Mouse (Mus musculus): ENCODE results near the gene Camk1g. TPM values are rescaled to one million over a fixed set of nuclear protein-coding genes. Genes with fewer than 3 reads are reported as not detected.

Gene Camk1g
- total and polyA plus RNA-seq, 3 experiments, result not detected

- DNase-seq (ENCODE audit: low spot score) (no peak), ATAC-seq (ENCODE audit: extremely low read depth, insufficient number of reproducible peaks, low FRiP score, poor library complexity, severe bottlenecking) (no peak)
- TF ChIP-seq TAL1 (conservative IDR thresholded peaks at IDR 0.05; ENCODE audit: low read depth, low read length), result no peak
- Histone ChIP-seq H3K4me3 (ENCODE audit: low read depth, low read length) (no peak overlapping the region), H3K36me3 (replicated peaks) (no peaks in the 10 kb centered on the region), H3K27me3 (ENCODE audit: insufficient read depth, low read length) (0 out of 2 replicates have a peak, but pooled peaks cover 2% of the 10 kb centered on the region), H3K4me1 (ENCODE audit: insufficient read depth, low read depth, low read length) (no peaks in the 10 kb centered on the region), H3K9me3 (replicated peaks) (no peaks in the 10 kb centered on the region)
Measured at GRCm38 (mm10) chr1:193390004-193390403, 19.9 kb upstream of the Camk1g start.

- no peak overlapping the region for H3K4me3 ChIP-seq (ENCODE audit: low read depth, low read length)
- TF ChIP-seq GATA2 (IDR thresholded peaks at IDR 0.05; ENCODE audit: borderline replicate concordance, low read depth, low read length) (no peak), TAL1 (conservative IDR thresholded peaks at IDR 0.05; ENCODE audit: low read depth, low read length) (no peak), CTCF (IDR thresholded peaks at IDR 0.05; ENCODE audit: low read depth, low read length) (no peak), GATA1 (IDR thresholded peaks at IDR 0.05; ENCODE audit: borderline replicate concordance, low read length) (no peak), POLR2AphosphoS5 (IDR thresholded peaks at IDR 0.05; ENCODE audit: insufficient replicate concordance, low read depth, low read length) (no peak)
- H3K27me3 ChIP-seq (ENCODE audit: insufficient read depth, low read length), result 0 out of 2 replicates have a peak, but pooled peaks cover 2% of the 10 kb centered on the region
- no peaks in the 10 kb centered on the region for H3K36me3 ChIP-seq (replicated peaks)
- DNase-seq (ENCODE audit: low spot score), result no peak
- H3K4me1 ChIP-seq (ENCODE audit: insufficient read depth, low read depth, low read length), result no peaks in the 10 kb centered on the region
- ATAC-seq (ENCODE audit: extremely low read depth, insufficient number of reproducible peaks, low FRiP score, poor library complexity, severe bottlenecking), result no peak
- no peaks in the 10 kb centered on the region for H3K9me3 ChIP-seq (replicated peaks)
Measured at GRCm38 (mm10) chr1:193389505-193389904, 19.4 kb upstream of the Camk1g start.

DNA sequence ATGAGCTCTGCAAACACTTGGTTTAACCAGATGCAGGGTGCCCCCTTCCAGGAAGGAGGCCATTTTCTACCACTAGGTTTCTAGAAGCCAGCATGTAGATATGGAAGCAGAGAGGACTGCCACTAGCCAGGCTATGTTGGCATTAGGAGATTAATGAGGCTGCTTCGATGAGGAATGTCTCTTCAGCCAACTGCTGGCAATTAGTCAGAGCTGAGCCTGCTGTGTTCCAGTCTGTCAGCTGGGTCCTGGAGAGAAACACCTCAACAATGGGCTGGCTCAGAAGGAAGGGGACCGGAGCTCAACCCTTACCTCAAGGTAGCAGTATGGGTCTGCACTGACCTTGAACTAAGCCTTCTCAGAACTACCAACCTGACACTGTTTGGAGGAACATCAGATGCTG is 17.1 kb upstream of the Camk1g start:
- Histone ChIP-seq H3K9me3 (replicated peaks) (no peaks in the 10 kb centered on the region), H3K4me3 (ENCODE audit: low read depth, low read length) (no peak overlapping the region), H3K36me3 (replicated peaks) (no peaks in the 10 kb centered on the region), H3K4me1 (ENCODE audit: insufficient read depth, low read depth, low read length) (no peaks in the 10 kb centered on the region), H3K27me3 (ENCODE audit: insufficient read depth, low read length) (peaks cover 5% of the 10 kb centered on the region; the same call in 1 of the 2 replicates)
- ATAC-seq (ENCODE audit: extremely low read depth, insufficient number of reproducible peaks, low FRiP score, poor library complexity, severe bottlenecking) (no peak), DNase-seq (ENCODE audit: low spot score) (no peak)
- TF ChIP-seq GATA1 (IDR thresholded peaks at IDR 0.05; ENCODE audit: borderline replicate concordance, low read length) (no peak), CTCF (IDR thresholded peaks at IDR 0.05; ENCODE audit: low read depth, low read length) (no peak), GATA2 (IDR thresholded peaks at IDR 0.05; ENCODE audit: borderline replicate concordance, low read depth, low read length) (no peak), TAL1 (conservative IDR thresholded peaks at IDR 0.05; ENCODE audit: low read depth, low read length) (no peak), POLR2AphosphoS5 (IDR thresholded peaks at IDR 0.05; ENCODE audit: insufficient replicate concordance, low read depth, low read length) (no peak)

- no peak for ATAC-seq (ENCODE audit: extremely low read depth, insufficient number of reproducible peaks, low FRiP score, poor library complexity, severe bottlenecking)
- DNase-seq (ENCODE audit: low spot score), result no peak
Measured at GRCm38 (mm10) chr1:193386136-193386535, 16.0 kb upstream of the Camk1g start.

GRCm38 (mm10) chr1:193382841-193383462 is 12.9 kb upstream of the Camk1g start:
- Histone ChIP-seq H3K9me3 (replicated peaks) (no peaks in the 10 kb centered on the region), H3K36me3 (replicated peaks) (no peaks in the 10 kb centered on the region), H3K4me3 (ENCODE audit: low read depth, low read length) (no peak overlapping the region), H3K27me3 (ENCODE audit: insufficient read depth, low read length) (peaks cover 7% of the 10 kb centered on the region), H3K4me1 (ENCODE audit: insufficient read depth, low read depth, low read length) (no peaks in the 10 kb centered on the region)
- TF ChIP-seq GATA2 (IDR thresholded peaks at IDR 0.05; ENCODE audit: borderline replicate concordance, low read depth, low read length) (no peak), GATA1 (IDR thresholded peaks at IDR 0.05; ENCODE audit: borderline replicate concordance, low read length) (no peak), POLR2AphosphoS5 (IDR thresholded peaks at IDR 0.05; ENCODE audit: insufficient replicate concordance, low read depth, low read length) (no peak), CTCF (IDR thresholded peaks at IDR 0.05; ENCODE audit: low read depth, low read length) (no peak), TAL1 (conservative IDR thresholded peaks at IDR 0.05; ENCODE audit: low read depth, low read length) (no peak)
- no peak for ATAC-seq (ENCODE audit: extremely low read depth, insufficient number of reproducible peaks, low FRiP score, poor library complexity, severe bottlenecking)
- no peak for DNase-seq (ENCODE audit: low spot score)

More at GRCm38 (mm10) chr1:193386136-193386535, 16.0 kb upstream of the Camk1g start:
- Histone ChIP-seq H3K4me1 (ENCODE audit: insufficient read depth, low read depth, low read length) (no peaks in the 10 kb centered on the region), H3K4me3 (ENCODE audit: low read depth, low read length) (no peak overlapping the region), H3K27me3 (ENCODE audit: insufficient read depth, low read length) (peaks cover 7% of the 10 kb centered on the region), H3K9me3 (replicated peaks) (no peaks in the 10 kb centered on the region), H3K36me3 (replicated peaks) (no peaks in the 10 kb centered on the region)
- TF ChIP-seq TAL1 (conservative IDR thresholded peaks at IDR 0.05; ENCODE audit: low read depth, low read length) (no peak), CTCF (IDR thresholded peaks at IDR 0.05; ENCODE audit: low read depth, low read length) (peak; percentile 61; the same call in 1 of the 2 replicates)

- Histone ChIP-seq H3K36me3 (replicated peaks) (no peaks in the 10 kb centered on the region), H3K27me3 (ENCODE audit: insufficient read depth, low read length) (peaks cover 7% of the 10 kb centered on the region), H3K4me3 (ENCODE audit: low read depth, low read length) (no peak overlapping the region), H3K4me1 (ENCODE audit: insufficient read depth, low read depth, low read length) (no peaks in the 10 kb centered on the region), H3K9me3 (replicated peaks) (no peaks in the 10 kb centered on the region)
- ATAC-seq (ENCODE audit: extremely low read depth, insufficient number of reproducible peaks, low FRiP score, poor library complexity, severe bottlenecking) (no peak), DNase-seq (ENCODE audit: low spot score) (no peak)
- TF ChIP-seq TAL1 (conservative IDR thresholded peaks at IDR 0.05; ENCODE audit: low read depth, low read length) (no peak), GATA1 (IDR thresholded peaks at IDR 0.05; ENCODE audit: borderline replicate concordance, low read length) (no peak), POLR2AphosphoS5 (IDR thresholded peaks at IDR 0.05; ENCODE audit: insufficient replicate concordance, low read depth, low read length) (no peak), CTCF (IDR thresholded peaks at IDR 0.05; ENCODE audit: low read depth, low read length) (no peak), GATA2 (IDR thresholded peaks at IDR 0.05; ENCODE audit: borderline replicate concordance, low read depth, low read length) (no peak)
Measured at GRCm38 (mm10) chr1:193382435-193382834, 12.3 kb upstream of the Camk1g start.
